Mouse (Mus musculus): ENCODE results near the gene Slco3a1. TPM values are rescaled to one million over a fixed set of nuclear protein-coding genes. Genes with fewer than 3 reads are reported as not detected.
A peak's percentile ranks its signal among the peaks of the same experiment; 100 is the strongest.

Slco3a1 gene
- polyA plus RNA-seq, 1 experiment from 2014 or later = 19.5 TPM

DNA sequence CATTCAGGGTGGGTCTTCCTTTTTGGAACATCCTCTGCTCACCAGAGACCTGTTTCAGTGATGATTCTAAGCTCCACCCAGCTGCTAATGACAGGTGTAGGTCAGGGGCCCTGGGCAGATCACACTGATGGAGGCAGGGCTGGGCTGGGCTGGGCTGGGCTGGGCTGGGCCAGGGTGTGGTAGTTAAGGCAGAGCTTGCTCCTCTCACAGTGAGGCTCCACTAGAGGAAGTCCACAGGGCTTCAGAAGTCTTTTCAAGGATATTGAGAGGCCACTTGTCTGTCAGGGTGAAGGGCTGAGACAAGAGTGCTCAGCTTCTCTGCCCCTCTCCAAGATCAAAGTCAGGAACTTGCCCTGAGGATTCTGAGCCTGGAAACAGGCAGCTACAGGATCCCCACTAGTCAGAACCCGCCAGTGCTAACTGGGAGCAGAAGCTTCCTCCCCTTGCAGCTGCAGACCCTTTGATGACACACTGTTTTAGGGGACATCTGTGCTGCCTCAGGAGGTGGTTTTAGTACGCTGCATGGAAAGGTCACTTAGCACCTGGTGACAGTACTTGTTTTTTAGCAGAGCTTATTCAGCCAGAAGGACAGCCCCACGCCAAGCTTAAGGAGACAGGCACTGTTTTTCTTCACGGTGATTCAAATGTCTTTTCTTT, 213.3 kb downstream of the Slco3a1 start:
- H3K9me3 ChIP-seq = no peaks in the 10 kb centered on the region
- H3K9ac ChIP-seq = no peak overlapping the region
- H3K4me3 ChIP-seq = no peak overlapping the region
- no peak overlapping the region for H3K4me2 ChIP-seq
- 39% methylated on average over 4 of the region's 4 CpGs for whole genome bisulfite sequencing
- no peak overlapping the region for H3K27ac ChIP-seq (replicated peaks)
- no peaks in the 10 kb centered on the region for H3K36me3 ChIP-seq
- no peaks in the 10 kb centered on the region for H3K27me3 ChIP-seq (replicated peaks)
- ATAC-seq (ENCODE audit: extremely low read depth, insufficient number of reproducible peaks, low FRiP score, low TSS enrichment) = no peak
- peaks cover 3% of the 10 kb centered on the region; the same call in 1 of the 2 replicates for H3K4me1 ChIP-seq

- no peak overlapping the region for H3K4me2 ChIP-seq
- H3K36me3 ChIP-seq = no peaks in the 10 kb centered on the region
- no peak for ATAC-seq (ENCODE audit: extremely low read depth, insufficient number of reproducible peaks, low FRiP score, low TSS enrichment)
- WGBS = 72% methylated on average over 8 of the region's 8 CpGs
- peaks cover 3% of the 10 kb centered on the region; the same call in 1 of the 2 replicates for H3K4me1 ChIP-seq
- no peaks in the 10 kb centered on the region for H3K9me3 ChIP-seq
- no peak overlapping the region for H3K4me3 ChIP-seq
- no peak overlapping the region for H3K9ac ChIP-seq
- no peaks in the 10 kb centered on the region for H3K27me3 ChIP-seq (replicated peaks)
- no peak overlapping the region for H3K27ac ChIP-seq (replicated peaks)
Measured at GRCm38 (mm10) chr7:74340419-74340954, 214.1 kb downstream of the Slco3a1 start.

DNA sequence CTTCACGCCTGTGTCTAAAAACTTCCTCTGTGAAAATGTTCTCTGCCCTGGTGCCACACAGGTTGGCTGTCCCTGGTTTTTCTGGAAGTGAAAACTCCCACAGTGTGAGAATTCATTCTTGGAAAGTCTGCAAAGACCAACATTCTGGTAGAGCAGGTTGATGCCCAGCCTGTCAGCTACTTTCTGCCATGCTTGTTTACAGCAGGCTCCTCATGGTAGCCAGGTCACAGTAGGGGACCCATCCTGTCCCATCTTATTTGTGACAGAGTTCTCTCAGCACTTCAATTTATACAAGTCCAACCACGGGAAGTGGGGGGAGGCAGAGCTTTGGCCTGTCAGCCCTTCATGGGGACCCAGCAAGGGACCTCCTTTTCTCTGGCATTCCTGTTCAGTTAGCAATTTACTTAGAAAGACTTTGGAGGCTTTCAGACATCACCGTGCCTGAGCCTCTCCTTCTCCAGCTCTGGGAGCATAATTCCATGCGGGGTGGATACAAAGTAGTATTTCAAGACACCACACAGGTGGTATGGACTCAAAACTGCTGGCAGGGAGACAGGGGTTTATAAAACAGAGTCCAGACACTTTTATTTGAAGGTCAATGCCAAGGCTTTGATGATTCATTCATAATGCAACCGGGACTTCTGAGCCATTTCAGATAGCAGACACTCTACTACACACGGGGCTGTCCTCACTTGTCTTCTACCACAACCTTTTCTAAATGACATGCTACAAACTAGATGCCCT, 216.7 kb downstream of the Slco3a1 start:
- ATAC-seq (ENCODE audit: extremely low read depth, insufficient number of reproducible peaks, low FRiP score, low TSS enrichment) = no peak
- Histone ChIP-seq H3K27ac (replicated peaks) (no peak overlapping the region), H3K27me3 (replicated peaks) (no peaks in the 10 kb centered on the region), H3K9me3 (no peaks in the 10 kb centered on the region), H3K4me2 (no peak overlapping the region), H3K4me1 (peaks cover 3% of the 10 kb centered on the region; the same call in 1 of the 2 replicates), H3K4me3 (no peak overlapping the region), H3K9ac (no peak overlapping the region), H3K36me3 (no peaks in the 10 kb centered on the region)
- WGBS = 71% methylated on average over 6 of the region's 6 CpGs

DNA sequence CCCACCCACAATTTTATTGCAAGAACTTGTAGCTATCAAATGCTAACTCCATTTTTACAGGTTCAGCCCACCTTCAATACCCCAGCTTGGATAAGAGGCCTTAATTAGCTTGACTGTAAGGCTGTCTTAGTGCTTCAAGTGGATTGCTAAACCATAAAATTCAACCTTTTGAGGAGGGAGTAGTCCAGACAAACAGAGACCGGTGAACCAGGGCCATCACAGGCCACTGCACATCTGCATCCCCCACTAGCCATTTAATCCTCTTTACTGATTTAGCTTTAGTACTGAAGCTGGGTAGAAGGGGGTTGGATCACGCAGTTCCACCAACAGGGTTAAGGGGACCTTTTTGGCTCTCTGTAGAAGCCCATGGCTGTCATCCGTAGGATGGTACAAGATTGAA, 222.3 kb downstream of the Slco3a1 start:
- Histone ChIP-seq H3K9ac (no peak overlapping the region), H3K4me1 (no peaks in the 10 kb centered on the region), H3K36me3 (no peaks in the 10 kb centered on the region; the same call in 1 of the 2 replicates), H3K27ac (replicated peaks) (no peak overlapping the region), H3K27me3 (replicated peaks) (no peaks in the 10 kb centered on the region), H3K9me3 (no peaks in the 10 kb centered on the region), H3K4me2 (no peak overlapping the region), H3K4me3 (no peak overlapping the region)
- 91% methylated on average over 3 of the region's 3 CpGs for WGBS
- ATAC-seq (ENCODE audit: extremely low read depth, insufficient number of reproducible peaks, low FRiP score, low TSS enrichment) = no peak

DNA sequence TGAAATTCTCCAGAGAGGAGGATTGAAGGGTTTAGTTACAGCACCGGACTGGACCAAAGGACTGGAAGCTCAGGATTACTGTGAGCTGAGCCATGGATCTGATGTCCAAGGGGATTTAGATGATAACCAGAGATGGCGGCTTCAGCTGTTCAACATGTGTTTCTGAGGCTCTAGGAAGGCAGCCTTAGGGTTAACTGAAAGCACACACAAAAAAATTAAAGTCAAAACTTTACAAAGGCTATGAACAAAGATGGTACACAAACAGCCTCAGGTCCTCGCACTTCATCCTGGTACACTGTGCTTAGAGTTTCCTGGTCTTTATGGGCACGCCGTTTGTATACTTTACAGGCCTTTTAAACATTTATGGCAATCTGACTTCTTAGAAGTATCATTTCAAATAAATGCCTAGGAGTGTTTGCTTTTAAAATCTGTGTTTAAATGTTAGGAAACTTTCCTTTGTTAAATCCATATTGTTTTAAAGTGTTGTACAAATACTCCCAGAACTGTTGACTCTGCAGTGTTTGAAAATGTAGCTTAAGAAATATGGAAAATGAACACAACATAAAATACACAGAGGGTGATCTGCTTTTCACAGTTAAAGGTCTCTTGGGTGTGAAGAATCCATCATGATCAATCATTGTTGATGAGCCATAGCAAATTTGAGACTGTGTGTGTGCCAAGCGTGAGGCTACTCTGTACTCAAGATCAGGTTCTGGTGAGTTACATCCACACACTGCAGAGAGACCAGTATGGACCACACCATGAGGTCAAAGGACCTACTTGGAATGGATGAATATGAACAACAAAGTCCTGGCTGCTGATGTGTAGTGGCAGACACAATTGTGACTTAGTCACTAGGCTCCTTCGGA, 223.5 kb downstream of the Slco3a1 start:
- ATAC-seq (ENCODE audit: extremely low read depth, insufficient number of reproducible peaks, low FRiP score, low TSS enrichment) = no peak
- no peak overlapping the region for H3K9ac ChIP-seq
- H3K4me2 ChIP-seq = no peak overlapping the region
- H3K36me3 ChIP-seq = peaks cover 5% of the 10 kb centered on the region; the same call in 1 of the 2 replicates
- no peak overlapping the region for H3K27ac ChIP-seq (replicated peaks)
- no peaks in the 10 kb centered on the region for H3K4me1 ChIP-seq
- whole genome bisulfite sequencing = 79% methylated on average over 7 of the region's 7 CpGs
- no peak overlapping the region for H3K4me3 ChIP-seq
- H3K27me3 ChIP-seq (replicated peaks) = no peaks in the 10 kb centered on the region
- H3K9me3 ChIP-seq = no peaks in the 10 kb centered on the region

GRCm38 (mm10) chr7:74330117-74330857, 224.3 kb downstream of the Slco3a1 start:
- H3K27me3 ChIP-seq (replicated peaks) = no peaks in the 10 kb centered on the region
- ATAC-seq (ENCODE audit: extremely low read depth, insufficient number of reproducible peaks, low FRiP score, low TSS enrichment) = no peak
- H3K4me1 ChIP-seq = no peaks in the 10 kb centered on the region
- H3K27ac ChIP-seq (replicated peaks) = no peak overlapping the region
- no peaks in the 10 kb centered on the region for H3K9me3 ChIP-seq
- H3K4me2 ChIP-seq = no peak overlapping the region
- no peak overlapping the region for H3K4me3 ChIP-seq
- H3K36me3 ChIP-seq = peaks cover 5% of the 10 kb centered on the region; the same call in 1 of the 2 replicates
- 75% methylated on average over 7 of the region's 7 CpGs for WGBS
- no peak overlapping the region for H3K9ac ChIP-seq

DNA sequence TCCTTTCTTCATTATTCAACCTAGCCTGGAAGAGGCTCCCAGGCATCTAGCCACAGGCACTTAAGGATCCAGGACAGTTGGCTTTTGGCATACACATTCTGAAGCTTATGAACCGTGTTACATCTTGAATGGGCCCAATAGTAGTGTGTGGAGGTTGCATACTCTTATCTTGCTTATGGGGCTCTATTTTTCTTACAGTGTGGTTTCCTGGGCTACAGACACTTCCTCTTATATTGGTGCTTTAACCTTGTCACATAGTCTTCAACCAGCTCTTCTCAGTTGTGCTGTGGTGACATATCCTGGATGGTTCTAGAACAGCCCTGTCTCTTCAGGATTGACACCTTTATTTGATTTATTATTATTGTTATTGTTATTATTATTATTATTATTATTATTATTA, 225.6 kb downstream of the Slco3a1 start:
- H3K36me3 ChIP-seq = peaks cover 5% of the 10 kb centered on the region; the same call in 1 of the 2 replicates
- no peak for ATAC-seq (ENCODE audit: extremely low read depth, insufficient number of reproducible peaks, low FRiP score, low TSS enrichment)
- no peak overlapping the region for H3K27ac ChIP-seq (replicated peaks)
- no peak overlapping the region for H3K4me3 ChIP-seq
- peaks cover 3% of the 10 kb centered on the region; the same call in 1 of the 2 replicates for H3K4me1 ChIP-seq
- WGBS = 78% methylated on average over 1 of the region's 1 CpGs
- no peak overlapping the region for H3K4me2 ChIP-seq
- no peaks in the 10 kb centered on the region for H3K27me3 ChIP-seq (replicated peaks)
- H3K9me3 ChIP-seq = no peaks in the 10 kb centered on the region
- H3K9ac ChIP-seq = no peak overlapping the region

- no peak overlapping the region for H3K9ac ChIP-seq
- no peaks in the 10 kb centered on the region for H3K9me3 ChIP-seq
- ATAC-seq (ENCODE audit: extremely low read depth, insufficient number of reproducible peaks, low FRiP score, low TSS enrichment) = no peak
- H3K27ac ChIP-seq (replicated peaks) = no peak overlapping the region
- H3K4me3 ChIP-seq = no peak overlapping the region
- no peaks in the 10 kb centered on the region for H3K27me3 ChIP-seq (replicated peaks)
- peaks cover 9% of the 10 kb centered on the region; the same call in 1 of the 2 replicates for H3K4me1 ChIP-seq
- peaks cover 5% of the 10 kb centered on the region; the same call in 1 of the 2 replicates for H3K36me3 ChIP-seq
- 82% methylated on average over 5 of the region's 5 CpGs for WGBS
- no peak overlapping the region for H3K4me2 ChIP-seq
Measured at GRCm38 (mm10) chr7:74327716-74328115, 226.9 kb downstream of the Slco3a1 start.

DNA sequence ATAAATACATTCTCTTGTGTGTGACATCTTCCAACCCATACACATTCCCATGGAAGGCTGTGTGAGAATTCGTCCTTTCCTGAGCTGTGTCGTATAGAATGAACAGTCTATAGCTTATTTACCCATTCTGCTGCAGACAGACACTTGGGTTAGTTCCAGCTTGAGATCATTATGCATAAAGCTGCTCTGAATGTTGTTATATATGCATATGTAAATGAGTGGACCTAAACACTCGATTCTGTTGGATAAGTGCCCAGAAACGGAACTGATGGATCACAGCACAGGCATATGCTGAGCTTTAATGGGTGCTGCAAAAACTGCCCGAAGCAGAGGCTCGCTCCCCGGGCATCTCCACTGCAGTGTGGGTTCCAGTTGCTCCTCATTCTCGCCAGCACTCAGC, 229.5 kb downstream of the Slco3a1 start:
- Histone ChIP-seq H3K9ac (no peak overlapping the region), H3K9me3 (no peaks in the 10 kb centered on the region), H3K27me3 (replicated peaks) (no peaks in the 10 kb centered on the region), H3K27ac (replicated peaks) (no peak overlapping the region), H3K4me3 (no peak overlapping the region), H3K4me1 (peaks cover 9% of the 10 kb centered on the region; the same call in 1 of the 2 replicates), H3K4me2 (no peak overlapping the region), H3K36me3 (peaks cover 9% of the 10 kb centered on the region; the same call in 1 of the 2 replicates)
- ATAC-seq (ENCODE audit: extremely low read depth, insufficient number of reproducible peaks, low FRiP score, low TSS enrichment) = no peak
- 75% methylated on average over 8 of the region's 8 CpGs for WGBS

DNA sequence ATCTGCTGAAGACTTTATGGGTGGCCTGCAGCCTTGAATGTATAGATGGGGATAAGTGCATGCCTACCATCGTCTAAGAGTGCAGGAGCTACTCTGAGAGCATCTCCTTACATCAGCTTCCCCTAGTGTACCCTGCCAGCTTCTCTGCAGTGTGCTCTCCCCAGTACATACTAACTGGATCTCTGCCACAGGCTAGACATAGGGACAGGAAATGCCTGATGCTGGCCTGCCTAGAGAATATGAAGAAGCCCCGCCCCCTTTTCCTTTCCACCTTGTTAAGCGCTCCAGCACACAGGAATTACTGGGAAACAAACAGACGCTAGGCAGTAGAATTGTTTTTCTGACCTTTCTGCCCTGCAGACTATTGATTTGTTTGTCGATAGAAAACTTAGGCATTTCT, 230.9 kb downstream of the Slco3a1 start:
- Histone ChIP-seq H3K36me3 (peaks cover 18% of the 10 kb centered on the region; the same call in 1 of the 2 replicates), H3K27me3 (replicated peaks) (no peaks in the 10 kb centered on the region), H3K9ac (no peak overlapping the region), H3K9me3 (no peaks in the 10 kb centered on the region), H3K27ac (replicated peaks) (no peak overlapping the region), H3K4me3 (no peak overlapping the region), H3K4me2 (no peak overlapping the region), H3K4me1 (peaks cover 9% of the 10 kb centered on the region; the same call in 1 of the 2 replicates)
- 57% methylated on average over 5 of the region's 5 CpGs for WGBS
- ATAC-seq (ENCODE audit: extremely low read depth, insufficient number of reproducible peaks, low FRiP score, low TSS enrichment) = peak; percentile 34; the same call in 1 of the 2 replicates
